Mouse (Mus musculus): ENCODE measurements at regions not wholly inside any gene's neighbourhood (a gene's known extent, or its start where the extent isn't known, plus 50 kb on each side); places are given as distances from the start of the nearest gene placed in this dataset.

- no peak overlapping the region for H3K4me2 ChIP-seq (ENCODE audit: low read length)
- no peaks in the 10 kb centered on the region for H3K9me3 ChIP-seq (ENCODE audit: control insufficient read depth, low read length)
- no peak for DNase-seq
- no peaks in the 10 kb centered on the region for H3K27me3 ChIP-seq (ENCODE audit: control insufficient read depth, insufficient read depth, low read length)
- no peak overlapping the region for H3K27ac ChIP-seq (replicated peaks; ENCODE audit: low read depth, low read length)
- WGBS, result 88% methylated on average over 5 of the region's 5 CpGs
- ATAC-seq (ENCODE audit: low FRiP score, low TSS enrichment), result no peak
- no peaks in the 10 kb centered on the region for H3K4me1 ChIP-seq (ENCODE audit: control insufficient read depth, insufficient read depth, low read length)
- no peak overlapping the region for H3K4me3 ChIP-seq (replicated peaks; ENCODE audit: low read depth, low read length)
- no peaks in the 10 kb centered on the region for H3K36me3 ChIP-seq (ENCODE audit: control insufficient read depth, insufficient read depth, low read length)
- no peak overlapping the region for H3K9ac ChIP-seq (replicated peaks; ENCODE audit: low read length)
Observed at GRCm38 (mm10) chr15:41379637-41380036, 1245.5 kb downstream of the 9330182O14Rik start.

DNA sequence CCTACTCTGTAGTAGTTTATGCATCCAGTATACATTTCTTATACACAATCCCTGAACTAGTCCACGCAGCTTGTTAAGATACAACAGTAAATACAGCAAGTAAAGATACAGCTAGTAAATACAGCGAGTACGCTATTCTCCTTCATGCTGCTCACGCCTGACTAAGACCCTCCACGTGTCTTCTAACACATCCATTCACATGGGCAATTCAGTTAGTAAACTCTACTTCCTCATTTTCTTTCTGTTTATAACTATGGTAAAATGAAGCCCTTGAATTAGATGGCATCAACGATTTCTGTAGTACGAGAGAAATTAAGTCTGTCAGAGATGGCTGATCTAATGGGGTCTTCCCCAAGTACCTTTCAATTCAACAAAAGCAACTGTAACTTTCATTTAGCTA is 1246.3 kb downstream of the 9330182O14Rik start:
- WGBS, result 94% methylated on average over 7 of the region's 7 CpGs

DNA sequence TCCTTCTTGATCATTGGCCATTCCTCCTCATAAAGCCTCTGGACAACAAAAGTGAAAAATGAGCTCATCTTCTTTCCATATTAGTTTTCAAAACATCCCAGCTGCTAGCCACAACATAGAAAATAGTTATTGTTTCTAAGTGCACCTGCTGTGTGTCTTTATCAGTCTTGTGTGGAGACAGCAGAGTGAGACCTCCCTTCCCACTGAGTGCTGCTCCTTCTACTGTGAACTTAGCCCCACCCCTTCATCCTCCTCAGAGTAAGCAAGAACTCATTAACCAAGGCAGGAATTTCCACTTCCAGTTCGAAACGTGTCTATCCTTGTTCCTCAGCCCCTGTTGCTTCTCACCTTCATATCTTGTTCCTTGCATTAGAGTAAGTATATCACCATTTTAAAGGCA is 1256.5 kb downstream of the 9330182O14Rik start:
- Histone ChIP-seq H3K4me1 (ENCODE audit: control insufficient read depth, insufficient read depth, low read length) (no peaks in the 10 kb centered on the region), H3K4me2 (ENCODE audit: low read length) (no peak overlapping the region), H3K27ac (replicated peaks; ENCODE audit: low read depth, low read length) (no peak overlapping the region), H3K9me3 (ENCODE audit: control insufficient read depth, low read length) (no peaks in the 10 kb centered on the region), H3K36me3 (ENCODE audit: control insufficient read depth, insufficient read depth, low read length) (no peaks in the 10 kb centered on the region), H3K4me3 (replicated peaks; ENCODE audit: low read depth, low read length) (no peak overlapping the region), H3K9ac (replicated peaks; ENCODE audit: low read length) (no peak overlapping the region), H3K27me3 (ENCODE audit: control insufficient read depth, insufficient read depth, low read length) (no peaks in the 10 kb centered on the region)
- 30% methylated on average over 2 of the region's 2 CpGs for WGBS
- DNase-seq, result no peak
- no peak for ATAC-seq (ENCODE audit: low FRiP score, low TSS enrichment)

More for the DNA sequence above, 1246.3 kb downstream of the 9330182O14Rik start:
- Histone ChIP-seq H3K4me2 (ENCODE audit: low read length) (no peak overlapping the region), H3K4me3 (replicated peaks; ENCODE audit: low read depth, low read length) (no peak overlapping the region), H3K36me3 (ENCODE audit: control insufficient read depth, insufficient read depth, low read length) (no peaks in the 10 kb centered on the region), H3K4me1 (ENCODE audit: control insufficient read depth, insufficient read depth, low read length) (no peaks in the 10 kb centered on the region), H3K27me3 (ENCODE audit: control insufficient read depth, insufficient read depth, low read length) (no peaks in the 10 kb centered on the region), H3K9me3 (ENCODE audit: control insufficient read depth, low read length) (no peaks in the 10 kb centered on the region), H3K9ac (replicated peaks; ENCODE audit: low read length) (no peak overlapping the region), H3K27ac (replicated peaks; ENCODE audit: low read depth, low read length) (no peak overlapping the region)
- ATAC-seq (ENCODE audit: low FRiP score, low TSS enrichment), result no peak
- DNase-seq, result no peak

Measured in midbrain, embryonic 14.5 days (tissue).